Mouse (Mus musculus) megakaryocyte, embryonic 14.5 days (primary cell): ENCODE measurements at regions not wholly inside any gene's neighbourhood (a gene's known extent, or its start where the extent isn't known, plus 50 kb on each side); places are given as distances from the start of the nearest gene placed in this dataset.

Source experiments
- FLI1 ChIP-seq: IDR thresholded peaks from 2 replicates; pipeline ENCODE4 v1.6.1; 2012; ENCODE audit warnings: low read length, inconsistent platforms, mixed read lengths
- GATA1 ChIP-seq: IDR thresholded peaks from 3 replicates; pipeline ENCODE4 v1.6.1; 2012; ENCODE audit warnings: mixed read lengths, low read length, inconsistent platforms, borderline replicate concordance

GRCm38 (mm10) chr10:70750356-70751145 is 94.8 kb upstream of the Phyhipl start:
- no peak for TF ChIP-seq GATA1
- no peak for TF ChIP-seq FLI1
